Mouse (Mus musculus): ENCODE measurements around the gene Ppl.

The Ppl gene

GRCm38 (mm10) chr16:5132401-5132801 lies at the start of gene Ppl:
Ppl (minus strand) TSS chr16:5132421.
- DNase-seq = peak; percentile 95

GRCm38 (mm10) chr16:5172636-5173035 lies 40.4 kb upstream of the Ppl start:
- DNase-seq = no peak

GRCm38 (mm10) chr16:5168829-5169228 lies 36.6 kb upstream of the Ppl start:
- DNase-seq = no peak

- DNase-seq = no peak
Observed at GRCm38 (mm10) chr16:5168038-5168437, 35.8 kb upstream of the Ppl start.

GRCm38 (mm10) chr16:5164327-5164726 lies 32.1 kb upstream of the Ppl start:
- DNase-seq = no peak

- DNase-seq = no peak
Observed at GRCm38 (mm10) chr16:5159248-5159647, 27.0 kb upstream of the Ppl start.

- no peak for DNase-seq
Observed at GRCm38 (mm10) chr16:5157113-5157512, 24.9 kb upstream of the Ppl start.

GRCm38 (mm10) chr16:5156495-5156894 lies 24.3 kb upstream of the Ppl start:
- no peak for DNase-seq

GRCm38 (mm10) chr16:5155014-5155413 lies 22.8 kb upstream of the Ppl start:
- DNase-seq = peak; percentile 26

GRCm38 (mm10) chr16:5153299-5154026 lies 21.2 kb upstream of the Ppl start:
- no peak for DNase-seq

GRCm38 (mm10) chr16:5150544-5150943 lies 18.3 kb upstream of the Ppl start:
- no peak for DNase-seq

GRCm38 (mm10) chr16:5147037-5147385 lies 14.8 kb upstream of the Ppl start, which contains the start of gene Sec14l5:
Sec14l5 (plus strand) TSS chr16:5147109.
- no peak for DNase-seq

- peak; percentile 89 for DNase-seq
Observed at GRCm38 (mm10) chr16:5146367-5147036, 14.3 kb upstream of the Ppl start.

GRCm38 (mm10) chr16:5145570-5145969 lies 13.3 kb upstream of the Ppl start:
- peak; percentile 94 for DNase-seq

GRCm38 (mm10) chr16:5139741-5140140 lies 7.5 kb upstream of the Ppl start:
- peak; percentile 66 for DNase-seq

GRCm38 (mm10) chr16:5137006-5137540 lies 4.9 kb upstream of the Ppl start:
- DNase-seq = no peak

- DNase-seq = peak; percentile 94
Observed at GRCm38 (mm10) chr16:5136505-5136904, 4.3 kb upstream of the Ppl start.

- peak; percentile 63 for DNase-seq
Observed at GRCm38 (mm10) chr16:5135551-5136261, 3.5 kb upstream of the Ppl start.

GRCm38 (mm10) chr16:5134623-5135330 lies 2.6 kb upstream of the Ppl start:
- peak; percentile 80 for DNase-seq

GRCm38 (mm10) chr16:5131251-5131922 lies 834 bp downstream of the Ppl start:
- DNase-seq = no peak

- DNase-seq = peak; percentile 94
Observed at GRCm38 (mm10) chr16:5130766-5131165, 1.5 kb downstream of the Ppl start.

- DNase-seq = no peak
Observed at GRCm38 (mm10) chr16:5130196-5130595, 2.0 kb downstream of the Ppl start.

Data from lung, postnatal 36 days (tissue).